Mouse (Mus musculus) midbrain, embryonic 16.5 days (tissue): Measurements from ENCODE around the gene Scn1b. TPM values are rescaled to one million over a fixed set of nuclear protein-coding genes. Genes with fewer than 3 reads are reported as not detected.

Experiments used
- ATAC-seq: fragments of 200-750 bp; cut with Nextera tagmentation; 2 replicates; pipeline ENCODE4 v1.8.0; 2017; ENCODE audit warnings: moderate TSS enrichment
- H3K27ac ChIP-seq: fragments of 300-500 bp; sonication (generic); 2 replicates; pipeline ENCODE4 v1.5.1; 2014; ENCODE audit warnings: mild to moderate bottlenecking, low read length, mixed read lengths
- H3K27me3 ChIP-seq: fragments of 300-500 bp; sonication (generic); 2 replicates; pipeline ENCODE4 v1.6.1; 2014; ENCODE audit warnings: low read depth, low read length, mixed read lengths; ENCODE audit not compliant: control insufficient read depth, insufficient read depth
- H3K36me3 ChIP-seq: fragments of 300-500 bp; sonication (generic); 2 replicates; pipeline ENCODE4 v1.6.1; 2014; ENCODE audit warnings: mild to moderate bottlenecking, low read length, moderate library complexity, mixed read lengths; ENCODE audit not compliant: control insufficient read depth, insufficient read depth
- H3K4me1 ChIP-seq: fragments of 300-500 bp; sonication (generic); 2 replicates; pipeline ENCODE4 v1.6.1; 2014; ENCODE audit warnings: mild to moderate bottlenecking, low read length, mixed read lengths; ENCODE audit not compliant: control insufficient read depth, insufficient read depth
- H3K4me2 ChIP-seq: fragments of 300-500 bp; sonication (generic); 2 replicates; pipeline ENCODE4 v1.6.1; 2014; ENCODE audit warnings: mild to moderate bottlenecking, low read length, mixed read lengths
- H3K4me3 ChIP-seq: fragments of 300-500 bp; sonication (generic); 2 replicates; pipeline ENCODE4 v1.5.1; 2014; ENCODE audit warnings: low read depth, mild to moderate bottlenecking, low read length, moderate library complexity, mixed read lengths
- H3K9ac ChIP-seq: fragments of 300-500 bp; sonication (generic); 2 replicates; pipeline ENCODE4 v1.6.1; 2014; ENCODE audit warnings: low read depth, low read length, mixed read lengths
- H3K9me3 ChIP-seq: fragments of 300-500 bp; sonication (generic); replicated peaks from 2 replicates; pipeline ENCODE4 v1.6.1; 2014; ENCODE audit warnings: mild to moderate bottlenecking, low read length, mixed read lengths; ENCODE audit not compliant: control insufficient read depth, poor library complexity, severe bottlenecking
- WGBS: fragments of 180-500 bp; shearing (Covaris S2); extraction: QIAGEN DNeasy Blood & Tissue Kit; methylation state at CpG from one replicate; pipeline ENCODE4 v1.1.7; 2014; 5-methylcytosine and 5-hydroxymethylcytosine counted together
- polyA plus RNA-seq: library from polyadenylated mRNA; unstranded; fragments of >200 nt; fragmentation: Nextera tagmentation; extraction: Ambion mirVana; gene quantifications from 2 replicates; pipeline ENCODE4 v1.2.1, GENCODE M21; 2015

The Scn1b gene
- polyA plus RNA-seq, 1 experiment from 2014 or later: 12.2 TPM

DNA sequence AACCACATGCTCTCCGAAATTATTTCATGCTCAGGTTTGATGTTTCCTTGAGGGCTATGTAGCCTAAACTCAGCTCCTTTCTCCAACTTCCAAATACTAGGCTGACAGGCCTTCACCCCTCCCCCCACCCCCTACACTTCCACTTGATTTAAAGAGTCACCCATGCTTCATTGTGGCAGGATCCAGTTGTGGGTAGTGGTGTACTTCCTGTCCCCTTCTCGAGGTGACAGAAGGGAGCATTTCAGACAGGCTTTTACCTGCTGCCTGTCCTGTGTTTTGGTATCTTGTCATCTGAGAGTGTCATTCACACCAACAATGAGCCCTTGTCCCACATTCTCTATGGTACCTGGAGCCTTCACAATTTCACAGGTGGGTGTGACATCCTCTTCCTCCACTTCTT lies 39.5 kb downstream of the Scn1b start:
- Histone ChIP-seq H3K4me1 (no peaks in the 10 kb centered on the region), H3K9ac (no peak overlapping the region), H3K9me3 (no peaks in the 10 kb centered on the region), H3K27ac (no peak overlapping the region), H3K36me3 (no peaks in the 10 kb centered on the region), H3K27me3 (no peaks in the 10 kb centered on the region), H3K4me2 (no peak overlapping the region), H3K4me3 (no peak overlapping the region)
- ATAC-seq: no peak
- 83% methylated on average over 2 of the region's 2 CpGs for WGBS

DNA sequence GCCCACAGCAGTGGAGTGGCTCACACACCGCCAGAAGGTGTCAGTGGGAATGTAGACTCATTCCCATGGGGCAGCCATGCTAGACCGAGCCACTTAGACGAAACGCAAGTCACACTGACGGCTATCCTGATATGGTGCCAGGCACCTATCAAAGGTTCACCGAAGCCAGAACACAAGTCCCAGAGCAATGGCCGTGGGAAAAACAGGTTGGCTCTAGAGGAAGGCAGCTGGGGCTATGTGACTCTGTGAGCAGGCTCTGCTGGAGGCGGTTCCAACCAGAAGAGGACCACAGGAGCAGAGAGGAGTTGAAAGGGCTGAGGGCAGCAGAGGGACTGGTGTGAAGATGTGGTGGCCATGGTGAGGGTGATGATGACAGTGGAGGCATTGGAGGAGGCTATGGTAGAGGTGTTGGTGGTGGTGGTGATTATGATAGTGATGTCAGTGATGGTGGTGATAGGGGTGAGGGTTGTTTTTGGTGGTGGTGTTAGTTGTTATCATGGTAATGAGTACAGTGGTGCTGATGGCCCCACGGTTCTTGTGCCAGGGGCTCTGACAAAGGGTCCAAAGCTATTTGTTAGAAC lies 40.5 kb downstream of the Scn1b start:
- Histone ChIP-seq H3K27me3 (no peaks in the 10 kb centered on the region), H3K4me2 (no peak overlapping the region), H3K9me3 (no peaks in the 10 kb centered on the region), H3K4me1 (no peaks in the 10 kb centered on the region), H3K9ac (no peak overlapping the region), H3K4me3 (no peak overlapping the region), H3K27ac (no peak overlapping the region), H3K36me3 (no peaks in the 10 kb centered on the region)
- no peak for ATAC-seq
- WGBS: 95% methylated on average over 9 of the region's 9 CpGs

DNA sequence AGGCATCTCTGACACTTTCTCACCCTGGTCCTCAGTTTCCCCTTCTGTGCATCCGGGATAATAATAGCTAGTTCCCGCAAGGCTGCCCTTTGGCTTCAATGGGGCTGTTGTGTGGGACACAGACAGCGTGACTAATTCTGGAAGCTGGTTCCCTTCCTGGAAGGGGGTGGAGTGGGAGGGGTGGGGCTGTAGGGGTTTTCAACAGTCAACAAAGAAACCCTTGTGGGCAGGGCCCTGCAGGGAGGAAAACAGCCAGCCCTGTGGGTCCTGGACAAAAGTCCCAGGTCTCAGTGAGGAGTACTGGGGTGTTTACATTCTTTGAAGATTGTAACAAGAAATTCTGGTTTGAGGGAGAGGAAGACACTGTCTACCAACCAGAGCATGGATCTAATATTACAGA lies 41.6 kb downstream of the Scn1b start:
- H3K4me2 ChIP-seq: no peak overlapping the region
- 20% methylated on average over 3 of the region's 3 CpGs for WGBS

DNA sequence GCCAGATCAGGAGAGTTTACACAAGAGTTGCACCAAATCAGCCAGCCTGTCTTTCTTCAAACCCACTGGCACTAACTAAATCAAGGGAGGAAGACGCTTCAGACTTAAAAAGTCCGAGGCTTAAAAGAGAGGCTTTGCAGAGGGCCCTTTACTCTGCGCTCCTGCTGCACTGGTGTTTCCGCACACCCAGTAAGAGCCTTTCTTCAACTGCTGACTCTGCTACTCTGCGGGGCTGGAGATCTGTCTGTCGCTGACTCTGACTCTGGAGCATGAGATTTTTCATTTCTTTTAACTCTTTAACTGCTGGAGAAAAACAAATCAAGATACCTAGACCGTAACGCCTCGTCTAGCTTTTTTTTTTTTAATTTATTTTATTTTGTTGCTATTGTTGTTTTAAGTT lies 42.7 kb downstream of the Scn1b start:
- 50% methylated on average over 9 of the region's 9 CpGs for WGBS
- no peak for ATAC-seq
- Histone ChIP-seq H3K36me3 (no peaks in the 10 kb centered on the region), H3K27me3 (no peaks in the 10 kb centered on the region), H3K9ac (no peak overlapping the region), H3K4me2 (no peak overlapping the region), H3K9me3 (no peaks in the 10 kb centered on the region), H3K4me1 (no peaks in the 10 kb centered on the region), H3K27ac (no peak overlapping the region), H3K4me3 (no peak overlapping the region)

More for the DNA sequence above, 41.6 kb downstream of the Scn1b start:
- Histone ChIP-seq H3K4me3 (no peak overlapping the region), H3K27ac (no peak overlapping the region), H3K9ac (no peak overlapping the region), H3K27me3 (no peaks in the 10 kb centered on the region), H3K9me3 (no peaks in the 10 kb centered on the region), H3K4me1 (no peaks in the 10 kb centered on the region), H3K36me3 (no peaks in the 10 kb centered on the region)
- no peak for ATAC-seq

DNA sequence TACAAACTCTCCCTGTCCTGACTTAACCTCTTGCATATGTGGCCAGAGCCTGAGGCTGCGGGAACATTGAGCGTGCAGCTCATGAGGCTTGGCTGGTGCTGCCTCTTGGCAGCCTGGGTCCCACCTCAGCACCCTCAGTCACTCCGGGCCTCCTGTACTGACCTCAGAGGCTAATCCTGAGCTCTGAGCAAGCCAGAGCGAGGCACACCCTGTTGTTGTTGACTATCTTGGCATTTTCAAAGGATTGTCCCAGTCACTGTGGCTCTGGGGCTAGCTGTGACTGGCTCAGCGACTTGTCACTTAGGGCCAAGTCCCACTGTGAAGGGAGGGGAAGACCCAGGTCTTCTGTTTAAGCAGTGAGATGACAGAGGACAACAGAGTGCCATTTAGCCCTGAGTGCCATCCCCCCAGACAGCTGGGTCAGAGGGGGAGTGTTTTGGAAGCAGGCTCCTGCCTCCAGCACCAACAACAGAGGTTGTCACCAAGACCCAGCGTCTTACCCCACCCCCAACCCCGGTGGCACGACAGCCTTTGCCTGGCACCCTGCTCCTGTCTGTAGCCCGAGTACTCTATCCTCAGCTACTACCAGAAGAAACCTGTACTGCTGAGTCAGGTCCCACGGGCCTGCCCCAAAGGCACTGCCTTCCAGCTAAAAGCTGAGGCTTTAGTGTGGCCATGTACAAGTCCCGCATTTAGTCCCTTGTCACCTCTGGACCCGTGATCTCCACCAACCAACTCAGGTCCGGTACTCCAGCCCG lies 43.8 kb downstream of the Scn1b start:
- H3K36me3 ChIP-seq: no peaks in the 10 kb centered on the region
- H3K4me2 ChIP-seq: no peak overlapping the region
- ATAC-seq: no peak
- no peaks in the 10 kb centered on the region for H3K9me3 ChIP-seq
- H3K4me3 ChIP-seq: no peak overlapping the region
- no peak overlapping the region for H3K27ac ChIP-seq
- H3K9ac ChIP-seq: no peak overlapping the region
- WGBS: 57% methylated on average over 14 of the region's 14 CpGs
- H3K4me1 ChIP-seq: no peaks in the 10 kb centered on the region
- no peaks in the 10 kb centered on the region for H3K27me3 ChIP-seq

DNA sequence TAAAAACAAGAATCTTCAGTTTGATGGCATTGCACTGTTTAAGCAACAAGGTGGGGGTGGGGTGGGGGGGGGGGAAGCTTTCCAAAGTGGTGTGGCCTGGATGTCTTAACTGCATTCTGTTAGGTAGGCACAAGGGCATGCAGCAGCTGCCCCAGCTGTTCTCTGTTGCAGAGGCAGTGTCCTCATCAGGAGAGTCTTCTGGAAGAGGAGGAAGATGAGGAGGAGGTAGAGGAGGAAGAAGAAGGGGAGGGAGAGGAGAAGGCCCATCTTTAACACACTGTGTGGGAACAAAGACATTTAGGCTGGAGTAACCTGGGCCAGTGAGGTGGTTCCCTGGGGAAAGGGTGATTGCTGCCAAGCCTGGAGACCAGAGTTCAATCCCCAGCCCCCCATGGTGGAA lies 44.7 kb downstream of the Scn1b start:
- H3K4me3 ChIP-seq: no peak overlapping the region
- H3K27me3 ChIP-seq: no peaks in the 10 kb centered on the region
- H3K4me1 ChIP-seq: no peaks in the 10 kb centered on the region
- H3K4me2 ChIP-seq: no peak overlapping the region
- no peak overlapping the region for H3K27ac ChIP-seq
- no peak overlapping the region for H3K9ac ChIP-seq
- H3K9me3 ChIP-seq: no peaks in the 10 kb centered on the region
- ATAC-seq: no peak
- no peaks in the 10 kb centered on the region for H3K36me3 ChIP-seq

DNA sequence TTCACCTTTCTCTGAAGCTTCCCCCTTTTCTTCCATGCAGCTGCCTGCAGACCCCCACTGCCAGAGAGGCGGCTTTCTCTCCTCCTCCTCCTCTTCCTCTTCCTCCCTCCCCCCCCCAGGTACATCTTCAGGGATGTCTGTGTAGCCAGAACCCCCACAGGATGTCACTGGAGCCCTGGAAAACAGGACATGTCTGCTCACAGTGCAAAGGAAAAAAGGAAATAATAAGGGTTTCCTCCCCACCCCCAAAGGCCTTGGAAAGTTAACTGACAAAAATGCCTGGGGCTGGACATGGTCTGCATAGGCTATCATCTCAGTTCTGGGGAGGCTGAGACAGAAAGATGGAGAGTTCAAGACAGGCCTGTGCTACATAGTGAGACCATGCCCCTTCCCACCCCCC lies 45.7 kb downstream of the Scn1b start:
- Histone ChIP-seq H3K27me3 (no peaks in the 10 kb centered on the region), H3K36me3 (no peaks in the 10 kb centered on the region)

DNA sequence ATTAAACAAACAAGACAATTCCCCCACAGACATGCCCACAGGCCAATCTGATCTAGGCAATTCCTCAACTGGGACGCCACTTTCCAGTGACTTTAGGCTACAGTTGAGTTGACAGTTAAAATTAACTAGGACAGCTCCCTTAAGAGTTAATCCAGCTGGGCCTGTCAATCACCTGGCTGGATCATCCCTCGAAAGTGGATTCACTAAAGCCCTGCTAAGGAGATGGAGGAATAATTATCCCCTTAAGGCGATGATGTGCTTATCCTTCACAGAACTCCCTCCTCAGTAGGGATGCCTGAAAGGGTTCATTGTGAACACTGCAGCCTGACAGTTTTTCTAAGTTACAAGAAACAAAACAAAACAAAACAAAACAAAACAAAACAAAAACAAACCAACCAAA lies 46.2 kb downstream of the Scn1b start:
- no peak overlapping the region for H3K27ac ChIP-seq
- no peaks in the 10 kb centered on the region for H3K27me3 ChIP-seq
- H3K9me3 ChIP-seq: no peaks in the 10 kb centered on the region
- ATAC-seq: no peak
- WGBS: 31% methylated on average over 3 of the region's 3 CpGs
- H3K9ac ChIP-seq: no peak overlapping the region
- H3K4me3 ChIP-seq: no peak overlapping the region
- no peaks in the 10 kb centered on the region for H3K36me3 ChIP-seq
- no peak overlapping the region for H3K4me2 ChIP-seq
- H3K4me1 ChIP-seq: no peaks in the 10 kb centered on the region

More for the DNA sequence above, 45.7 kb downstream of the Scn1b start:
- no peak for ATAC-seq
- H3K4me1 ChIP-seq: no peaks in the 10 kb centered on the region
- no peak overlapping the region for H3K4me2 ChIP-seq
- WGBS: 38% methylated on average over 1 of the region's 1 CpGs
- H3K9me3 ChIP-seq: no peaks in the 10 kb centered on the region
- H3K9ac ChIP-seq: no peak overlapping the region
- H3K27ac ChIP-seq: no peak overlapping the region
- H3K4me3 ChIP-seq: no peak overlapping the region

DNA sequence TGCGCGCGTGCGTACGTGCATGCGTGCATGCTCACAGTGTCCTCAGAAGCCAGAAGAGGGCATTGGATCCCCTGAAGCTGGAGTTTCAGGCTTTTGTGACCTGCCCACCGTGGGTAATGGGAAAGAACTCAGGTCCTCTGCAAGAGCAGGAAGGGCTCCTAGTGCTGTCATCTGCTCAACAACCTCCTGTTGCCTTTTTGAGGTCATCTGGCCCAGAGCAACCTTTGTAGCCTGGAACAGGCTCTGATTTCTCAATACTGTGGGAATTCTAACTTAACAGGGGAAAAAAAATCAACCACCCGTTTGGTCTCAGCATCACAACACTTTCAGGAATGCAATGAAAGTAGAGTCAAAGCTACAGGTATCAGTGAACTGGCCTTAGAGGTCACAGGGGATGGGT lies 47.1 kb downstream of the Scn1b start:
- Histone ChIP-seq H3K9ac (no peak overlapping the region), H3K27me3 (no peaks in the 10 kb centered on the region), H3K4me2 (no peak overlapping the region), H3K36me3 (no peaks in the 10 kb centered on the region), H3K9me3 (no peaks in the 10 kb centered on the region), H3K4me1 (no peaks in the 10 kb centered on the region), H3K27ac (no peak overlapping the region), H3K4me3 (no peak overlapping the region)
- WGBS: 91% methylated on average over 8 of the region's 8 CpGs
- ATAC-seq: no peak
